Mouse (Mus musculus): Measurements from ENCODE around the gene Rbm33. TPM values are rescaled to one million over a fixed set of nuclear protein-coding genes. Genes with fewer than 3 reads are reported as not detected.

The Rbm33 gene
- polyA plus RNA-seq, 1 experiment: 18.4 TPM

DNA sequence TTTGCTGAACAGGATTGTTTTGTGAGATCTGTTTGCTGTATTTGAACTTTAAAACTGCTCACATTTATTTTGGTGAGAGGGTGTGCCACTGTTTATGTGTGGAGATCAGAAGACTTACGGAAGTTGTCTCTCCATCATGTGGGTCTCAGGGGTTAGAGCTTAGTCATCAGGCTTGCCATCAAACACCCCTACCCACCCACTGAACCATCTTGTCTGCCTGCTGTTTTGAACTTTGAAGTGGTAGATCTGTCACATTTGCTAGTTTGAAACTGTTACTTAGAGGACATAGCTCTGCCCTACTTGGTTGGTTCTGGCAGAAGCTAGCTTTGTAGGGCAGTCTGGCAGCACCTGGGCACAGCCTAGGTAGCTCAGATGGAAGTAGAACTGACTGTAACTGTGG is 85.8 kb downstream of the Rbm33 start:
- Histone ChIP-seq H3K4me1 (ENCODE audit: control insufficient read depth, insufficient read depth, low read length) (peaks cover 5% of the 10 kb centered on the region; the same call in 1 of the 2 replicates), H3K4me3 (ENCODE audit: insufficient read depth, low read depth, low read length) (no peak overlapping the region), H3K27ac (ENCODE audit: insufficient read depth, low read depth, low read length) (no peak overlapping the region), H3K36me3 (ENCODE audit: control insufficient read depth, insufficient read depth, low read length) (no peaks in the 10 kb centered on the region), H3K27me3 (replicated peaks; ENCODE audit: control insufficient read depth, insufficient read depth, low read length) (no peaks in the 10 kb centered on the region)
- 87% methylated on average over 1 of the region's 1 CpGs for WGBS
- TF ChIP-seq POLR2A (IDR thresholded peaks at IDR 0.05; ENCODE audit: low read depth, low read length): no peak
- TF ChIP-seq CTCF (conservative IDR thresholded peaks at IDR 0.05; ENCODE audit: insufficient read depth, insufficient read length, low read depth, low read length): no peak
- no peak for DNase-seq

- TF ChIP-seq POLR2A (IDR thresholded peaks at IDR 0.05; ENCODE audit: low read depth, low read length): no peak
- TF ChIP-seq CTCF (conservative IDR thresholded peaks at IDR 0.05; ENCODE audit: insufficient read depth, insufficient read length, low read depth, low read length): no peak
- no peak overlapping the region for H3K27ac ChIP-seq (ENCODE audit: insufficient read depth, low read depth, low read length)
- no peaks in the 10 kb centered on the region; the same call in 1 of the 2 replicates for H3K4me1 ChIP-seq (ENCODE audit: control insufficient read depth, insufficient read depth, low read length)
- WGBS: 71% methylated on average over 3 of the region's 3 CpGs
- no peaks in the 10 kb centered on the region; the same call in none of the 2 replicates for H3K36me3 ChIP-seq (ENCODE audit: control insufficient read depth, insufficient read depth, low read length)
- no peak overlapping the region for H3K4me3 ChIP-seq (ENCODE audit: insufficient read depth, low read depth, low read length)
- peak; percentile 14 for DNase-seq
- H3K27me3 ChIP-seq (replicated peaks; ENCODE audit: control insufficient read depth, insufficient read depth, low read length): no peaks in the 10 kb centered on the region
Observed at GRCm38 (mm10) chr5:28406662-28407061, 89.7 kb downstream of the Rbm33 start.

- no peak for TF ChIP-seq CTCF (conservative IDR thresholded peaks at IDR 0.05; ENCODE audit: insufficient read depth, insufficient read length, low read depth, low read length)
- no peak for TF ChIP-seq POLR2A (IDR thresholded peaks at IDR 0.05; ENCODE audit: low read depth, low read length)
- no peaks in the 10 kb centered on the region for H3K27me3 ChIP-seq (replicated peaks; ENCODE audit: control insufficient read depth, insufficient read depth, low read length)
- 62% methylated on average over 2 of the region's 2 CpGs for WGBS
- H3K27ac ChIP-seq (ENCODE audit: insufficient read depth, low read depth, low read length): no peak overlapping the region
- DNase-seq: no peak
- H3K4me1 ChIP-seq (ENCODE audit: control insufficient read depth, insufficient read depth, low read length): no peaks in the 10 kb centered on the region
- H3K36me3 ChIP-seq (ENCODE audit: control insufficient read depth, insufficient read depth, low read length): no peaks in the 10 kb centered on the region; the same call in none of the 2 replicates
- no peak overlapping the region for H3K4me3 ChIP-seq (ENCODE audit: insufficient read depth, low read depth, low read length)
Observed at GRCm38 (mm10) chr5:28412006-28412685, 95.2 kb downstream of the Rbm33 start.

- Histone ChIP-seq H3K4me3 (ENCODE audit: insufficient read depth, low read depth, low read length) (no peak overlapping the region), H3K4me1 (ENCODE audit: control insufficient read depth, insufficient read depth, low read length) (no peaks in the 10 kb centered on the region), H3K36me3 (ENCODE audit: control insufficient read depth, insufficient read depth, low read length) (no peaks in the 10 kb centered on the region; the same call in none of the 2 replicates), H3K27ac (ENCODE audit: insufficient read depth, low read depth, low read length) (no peak overlapping the region), H3K27me3 (replicated peaks; ENCODE audit: control insufficient read depth, insufficient read depth, low read length) (no peaks in the 10 kb centered on the region)
- whole genome bisulfite sequencing: 79% methylated on average over 5 of the region's 5 CpGs
- TF ChIP-seq CTCF (conservative IDR thresholded peaks at IDR 0.05; ENCODE audit: insufficient read depth, insufficient read length, low read depth, low read length) (no peak), POLR2A (IDR thresholded peaks at IDR 0.05; ENCODE audit: low read depth, low read length) (no peak)
- no peak for DNase-seq
Observed at GRCm38 (mm10) chr5:28413533-28413932, 96.6 kb downstream of the Rbm33 start.

- no peaks in the 10 kb centered on the region for H3K27me3 ChIP-seq (replicated peaks; ENCODE audit: control insufficient read depth, insufficient read depth, low read length)
- 85% methylated on average over 3 of the region's 3 CpGs for WGBS
- DNase-seq: no peak
- H3K4me1 ChIP-seq (ENCODE audit: control insufficient read depth, insufficient read depth, low read length): no peaks in the 10 kb centered on the region
- no peaks in the 10 kb centered on the region; the same call in none of the 2 replicates for H3K36me3 ChIP-seq (ENCODE audit: control insufficient read depth, insufficient read depth, low read length)
- no peak for TF ChIP-seq CTCF (conservative IDR thresholded peaks at IDR 0.05; ENCODE audit: insufficient read depth, insufficient read length, low read depth, low read length)
- no peak for TF ChIP-seq POLR2A (IDR thresholded peaks at IDR 0.05; ENCODE audit: low read depth, low read length)
- H3K27ac ChIP-seq (ENCODE audit: insufficient read depth, low read depth, low read length): no peak overlapping the region
- H3K4me3 ChIP-seq (ENCODE audit: insufficient read depth, low read depth, low read length): no peak overlapping the region
Observed at GRCm38 (mm10) chr5:28414076-28414475, 97.2 kb downstream of the Rbm33 start.

DNA sequence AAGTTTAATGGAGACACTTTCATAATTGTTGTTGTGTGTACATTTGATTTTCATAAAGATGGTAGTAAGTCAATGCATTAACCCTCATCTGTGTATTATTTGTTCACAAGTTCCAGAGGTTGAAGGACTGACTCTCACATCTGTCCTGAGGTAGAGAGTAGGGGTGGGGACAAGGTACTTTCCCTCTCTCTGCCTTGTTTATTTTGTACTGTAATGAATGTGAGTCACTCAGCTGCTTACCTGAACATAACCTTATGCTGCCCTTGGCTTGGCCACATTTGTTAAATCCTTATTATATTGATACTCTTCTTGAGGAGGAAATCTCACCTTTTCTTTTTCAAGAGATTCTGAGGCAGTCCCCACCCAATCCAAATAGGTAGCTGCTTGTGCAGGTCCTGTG is 99.1 kb downstream of the Rbm33 start:
- Histone ChIP-seq H3K4me1 (ENCODE audit: control insufficient read depth, insufficient read depth, low read length) (no peaks in the 10 kb centered on the region), H3K36me3 (ENCODE audit: control insufficient read depth, insufficient read depth, low read length) (no peaks in the 10 kb centered on the region; the same call in none of the 2 replicates), H3K27me3 (replicated peaks; ENCODE audit: control insufficient read depth, insufficient read depth, low read length) (no peaks in the 10 kb centered on the region), H3K27ac (ENCODE audit: insufficient read depth, low read depth, low read length) (no peak overlapping the region), H3K4me3 (ENCODE audit: insufficient read depth, low read depth, low read length) (no peak overlapping the region)
- DNase-seq: no peak
- TF ChIP-seq CTCF (conservative IDR thresholded peaks at IDR 0.05; ENCODE audit: insufficient read depth, insufficient read length, low read depth, low read length) (no peak), POLR2A (IDR thresholded peaks at IDR 0.05; ENCODE audit: low read depth, low read length) (no peak)

GRCm38 (mm10) chr5:28418734-28419133 is 101.8 kb downstream of the Rbm33 start:
- no peak overlapping the region for H3K27ac ChIP-seq (ENCODE audit: insufficient read depth, low read depth, low read length)
- WGBS: 85% methylated on average over 10 of the region's 10 CpGs
- TF ChIP-seq CTCF (conservative IDR thresholded peaks at IDR 0.05; ENCODE audit: insufficient read depth, insufficient read length, low read depth, low read length) (no peak), POLR2A (IDR thresholded peaks at IDR 0.05; ENCODE audit: low read depth, low read length) (no peak)
- no peak overlapping the region for H3K4me3 ChIP-seq (ENCODE audit: insufficient read depth, low read depth, low read length)
- no peak for DNase-seq
- no peaks in the 10 kb centered on the region; the same call in none of the 2 replicates for H3K36me3 ChIP-seq (ENCODE audit: control insufficient read depth, insufficient read depth, low read length)
- no peaks in the 10 kb centered on the region for H3K4me1 ChIP-seq (ENCODE audit: control insufficient read depth, insufficient read depth, low read length)
- no peaks in the 10 kb centered on the region for H3K27me3 ChIP-seq (replicated peaks; ENCODE audit: control insufficient read depth, insufficient read depth, low read length)
